Mouse (Mus musculus): ENCODE measurements around the gene Cux2. TPM values are rescaled to one million over a fixed set of nuclear protein-coding genes. Genes with fewer than 3 reads are reported as not detected.
"Not testable (repeated sequence)": the region's sequence is repeated elsewhere in the genome, so short reads cannot be mapped to it uniquely, and the experiment has no call there.

The Cux2 gene
- polyA plus RNA-seq, 2 experiments from 2014 or later: 0.13 TPM; not detected in 1

GRCm38 (mm10) chr5:121858427-121858826, 191.5 kb downstream of the Cux2 start:
- ATAC-seq: no peak

- ATAC-seq: no peak
These were observed 193.2 kb downstream of the Cux2 start for GRCm38 (mm10) chr5:121856740-121857139.

GRCm38 (mm10) chr5:121854768-121855167, 195.1 kb downstream of the Cux2 start:
- no peak for ATAC-seq

DNA sequence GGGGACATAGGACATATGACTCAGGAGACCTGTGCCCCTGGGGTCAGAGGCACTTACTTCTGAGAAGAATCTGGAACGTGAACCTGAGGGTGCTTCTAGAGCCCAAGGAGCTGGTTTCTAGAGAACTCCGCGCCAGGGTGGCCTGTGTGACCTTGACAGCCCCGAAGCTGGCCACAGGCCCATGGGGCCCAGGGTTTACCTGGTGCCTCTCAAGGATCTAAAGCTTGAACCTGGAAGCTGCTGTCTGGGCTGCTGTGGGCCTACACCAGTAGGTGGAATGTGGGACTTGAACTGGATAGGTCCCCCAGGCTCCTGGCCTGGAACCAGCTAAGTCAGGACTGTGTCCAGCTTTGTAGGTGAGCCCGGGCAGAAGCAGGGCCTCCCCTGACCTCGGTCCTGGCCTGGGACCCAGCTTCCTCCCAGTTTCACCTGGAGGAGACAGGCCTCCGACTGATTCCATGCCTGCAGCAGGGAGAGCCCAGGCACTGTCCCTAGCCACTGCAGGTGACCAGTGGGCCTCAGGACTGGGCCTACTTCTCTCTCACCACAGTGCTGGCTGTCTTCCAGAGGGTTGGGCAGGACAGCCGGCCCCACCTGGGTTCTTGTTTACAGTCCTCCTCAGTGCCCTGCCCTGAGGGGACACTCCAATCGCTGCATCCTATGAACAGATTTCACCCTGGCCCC, 196.4 kb downstream of the Cux2 start:
- no peak for ATAC-seq

GRCm38 (mm10) chr5:121849478-121850349, 200.2 kb downstream of the Cux2 start:
- ATAC-seq: no peak

- ATAC-seq: peak; percentile 93
These were observed 201.2 kb downstream of the Cux2 start, which contains the start of gene Pheta1 for GRCm38 (mm10) chr5:121848743-121849142. TSS of gene Pheta1 (plus strand) at chr5:121848984.

DNA sequence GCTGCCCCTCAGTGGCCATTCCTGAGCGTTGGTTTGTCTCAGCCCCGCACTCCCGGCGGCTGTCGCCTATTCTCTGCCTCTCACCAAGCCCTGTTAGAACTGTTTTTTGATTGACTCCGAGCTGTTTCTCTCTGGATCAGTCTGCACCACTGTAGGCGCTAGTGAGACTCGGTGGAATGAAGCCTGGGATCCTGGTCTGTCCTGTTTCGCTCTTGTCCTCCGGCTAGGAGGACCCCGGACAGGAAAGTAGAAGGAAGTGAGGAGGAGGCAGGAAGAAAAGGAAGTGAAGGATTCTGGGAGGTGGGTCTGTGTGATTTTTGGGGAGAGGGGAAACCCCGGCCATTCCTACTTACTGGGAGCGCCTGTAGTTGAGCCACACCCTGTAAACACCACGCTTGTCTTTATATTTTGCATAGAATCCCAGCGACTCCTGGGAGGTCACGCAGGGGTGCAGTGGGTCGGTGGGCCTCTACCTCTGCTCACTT, 201.8 kb downstream of the Cux2 start:
- peak; percentile 22 for ATAC-seq

DNA sequence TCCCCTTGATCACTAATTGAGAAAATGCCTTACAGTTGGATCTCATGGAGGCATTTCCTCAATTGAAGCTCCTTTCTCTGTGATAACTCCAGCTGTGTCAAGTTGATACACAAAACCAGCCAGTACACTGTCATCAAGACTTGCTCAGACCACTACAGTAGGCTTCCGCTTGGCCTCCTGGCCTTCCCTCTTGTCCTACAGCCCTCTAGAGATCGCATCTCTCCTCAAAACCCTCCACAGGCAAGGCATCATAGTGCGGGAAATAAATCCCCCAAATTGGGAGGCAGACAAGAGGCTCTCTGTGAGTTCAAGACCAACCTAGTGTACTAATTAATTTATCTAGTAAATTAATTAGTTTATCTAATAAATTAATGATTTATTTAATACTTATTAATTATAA, 202.6 kb downstream of the Cux2 start:
- not testable (repeated sequence) for ATAC-seq

GRCm38 (mm10) chr5:121846322-121846721, 203.6 kb downstream of the Cux2 start:
- no peak for ATAC-seq

GRCm38 (mm10) chr5:121845361-121845760, 204.5 kb downstream of the Cux2 start:
- ATAC-seq: no peak

- no peak for ATAC-seq
These were observed 206.6 kb downstream of the Cux2 start for GRCm38 (mm10) chr5:121843138-121843905.

DNA sequence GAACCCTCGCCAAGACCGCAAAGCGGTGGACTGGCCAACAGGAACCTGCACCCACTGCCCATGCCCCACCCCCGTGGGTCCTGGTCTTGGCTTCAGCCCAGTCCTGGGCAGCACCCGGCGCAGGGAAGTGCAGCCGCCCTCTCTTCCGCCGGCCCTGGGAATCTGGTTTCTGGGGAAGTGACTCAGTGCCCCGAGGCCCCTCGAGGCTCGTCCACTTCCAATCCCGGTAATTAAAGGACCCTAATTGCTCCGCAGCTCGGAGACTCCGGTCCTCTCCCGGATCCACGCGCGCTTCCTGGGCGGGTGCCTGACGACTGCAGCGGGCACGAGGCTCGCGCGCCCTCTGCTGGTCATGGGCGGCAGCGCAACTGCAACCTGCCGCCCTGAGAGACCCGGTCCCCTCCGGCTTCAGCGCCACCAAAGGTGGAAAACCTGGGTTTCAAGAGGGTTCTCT, 207.2 kb downstream of the Cux2 start:
- peak; percentile 44 for ATAC-seq

GRCm38 (mm10) chr5:121841973-121842372, 207.9 kb downstream of the Cux2 start:
- ATAC-seq: no peak

- ATAC-seq: no peak
These were observed 208.4 kb downstream of the Cux2 start for GRCm38 (mm10) chr5:121841516-121841915.

- ATAC-seq: no peak
These were observed 210.8 kb downstream of the Cux2 start for GRCm38 (mm10) chr5:121839128-121839473.

DNA sequence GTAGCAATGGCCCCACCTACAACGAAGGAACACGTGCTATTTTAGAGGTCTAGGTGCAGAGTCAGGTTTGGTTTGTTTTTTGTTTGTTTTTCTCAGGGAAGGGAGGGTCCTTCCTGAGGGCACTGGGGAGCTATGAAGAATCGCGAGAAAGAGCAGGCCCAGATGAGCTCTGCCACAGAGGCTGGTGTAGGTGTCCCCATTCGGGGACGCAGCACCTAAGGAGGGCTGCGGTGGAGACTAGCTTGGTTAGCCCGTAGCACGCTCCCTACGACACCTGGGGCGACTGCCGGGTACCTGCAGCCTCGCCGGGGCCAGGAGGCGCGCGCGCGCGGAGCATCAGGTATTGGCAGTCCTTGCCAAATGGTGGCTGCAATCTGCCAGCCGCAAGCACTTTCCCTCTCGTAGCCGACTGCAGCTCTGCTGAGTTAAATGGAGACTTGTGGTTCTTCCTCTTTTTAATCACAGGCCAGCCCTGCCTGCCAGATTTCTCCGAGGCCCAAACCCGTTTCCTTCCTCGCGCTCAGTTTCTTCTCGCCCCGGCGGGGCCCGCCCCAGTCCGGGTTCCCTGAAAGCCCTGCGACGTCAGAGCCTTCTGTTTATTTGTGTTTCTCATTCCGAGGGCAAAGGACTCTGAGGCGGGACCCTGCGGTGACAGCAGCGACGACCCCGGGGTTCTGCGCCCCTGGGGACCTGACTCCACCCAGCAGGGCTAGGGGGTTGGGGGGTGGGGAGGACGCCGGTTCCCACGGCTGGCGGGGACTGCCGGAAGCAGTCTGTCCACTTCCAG, 211.4 kb downstream of the Cux2 start:
- peak; percentile 11 for ATAC-seq

- peak; percentile 10 for ATAC-seq
These were observed 212.2 kb downstream of the Cux2 start, which contains the start of gene Sh2b3 for GRCm38 (mm10) chr5:121837441-121838340. TSS of gene Sh2b3 (minus strand) at chr5:121837646.

DNA sequence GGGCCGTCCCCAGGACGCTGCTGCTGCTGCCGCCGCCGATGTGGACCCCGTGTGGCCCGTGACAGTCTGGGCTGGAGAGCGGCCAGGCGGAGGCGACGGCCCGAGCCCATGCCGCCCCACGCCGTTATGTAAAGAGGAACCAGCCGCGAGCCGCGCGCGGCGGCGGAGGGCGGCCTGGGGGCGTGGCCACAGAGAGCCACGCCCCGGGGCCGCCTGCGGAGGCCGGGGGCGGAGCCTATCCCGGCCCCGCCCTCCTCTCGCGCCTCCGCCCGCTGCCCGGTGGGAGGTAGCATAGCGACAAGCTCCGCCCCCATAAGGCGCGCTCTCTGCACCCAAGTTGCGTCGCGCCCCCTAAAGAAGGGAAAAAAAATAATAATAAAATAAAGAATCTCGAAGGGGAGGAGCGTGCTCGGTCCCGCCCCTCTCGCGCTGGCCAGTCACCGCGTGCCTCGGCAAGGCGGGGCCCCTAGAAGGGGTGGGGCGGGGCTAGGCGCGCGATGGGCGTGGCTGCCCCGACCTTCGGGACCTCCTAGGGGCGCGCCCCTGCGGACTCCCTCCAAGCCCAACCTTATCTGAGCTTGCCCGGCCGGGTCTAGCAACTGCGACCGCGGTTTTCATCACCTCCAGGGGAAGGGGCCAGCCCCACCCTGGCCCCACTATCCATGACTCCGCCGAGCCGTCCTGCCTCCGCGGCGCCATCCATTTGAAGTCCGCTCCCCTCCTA, 213.0 kb downstream of the Cux2 start:
- ATAC-seq: peak; percentile 66

DNA sequence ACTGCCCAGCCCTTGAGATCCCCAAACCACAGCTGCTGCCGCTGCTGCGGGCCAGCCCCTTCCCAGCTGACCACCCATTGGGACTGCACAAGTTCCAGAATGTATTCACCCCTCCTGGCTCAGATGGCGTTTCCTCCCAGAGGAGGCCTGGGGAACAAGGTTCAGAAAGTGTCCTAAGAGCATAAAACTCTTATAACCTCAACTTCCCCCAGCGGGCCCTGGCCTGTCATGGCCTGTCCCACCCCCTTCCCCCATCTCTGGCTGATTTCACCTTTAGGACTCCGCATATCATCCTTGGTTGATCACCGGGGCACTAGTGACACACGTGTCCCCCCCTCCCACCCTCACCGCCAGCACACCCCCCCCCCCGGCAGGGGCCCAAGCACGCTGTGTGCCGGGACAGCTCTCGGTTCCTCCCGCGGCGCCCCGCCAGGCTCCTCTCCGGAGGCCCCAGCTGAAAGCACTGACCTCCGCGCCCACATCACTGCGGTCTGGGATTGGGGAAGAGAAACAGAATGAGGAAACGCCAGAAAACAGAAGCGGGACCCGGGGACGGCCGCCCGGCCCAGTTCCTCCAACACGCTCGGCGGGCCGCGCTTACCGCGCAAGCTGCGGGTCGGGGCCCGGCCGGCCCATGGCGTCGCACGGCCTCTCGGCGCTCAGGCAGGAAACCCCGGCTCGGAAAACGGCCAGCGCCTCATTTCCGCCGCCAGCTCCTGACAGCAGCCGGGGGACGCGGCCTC, 213.8 kb downstream of the Cux2 start:
- peak; percentile 1 for ATAC-seq
